Mouse (Mus musculus): Measurements from ENCODE around the gene Arih1.

GRCm38 (mm10) chr9:59515069-59515468, 28.7 kb upstream of the Arih1 start:
- TF ChIP-seq CTCF (IDR thresholded peaks at IDR 0.05; ENCODE audit: control insufficient read depth, insufficient read depth, insufficient replicate concordance, low read depth, low read length) (no peak), POLR2A (IDR thresholded peaks at IDR 0.05; ENCODE audit: control insufficient read depth, low read depth, low read length) (no peak)
